Mouse (Mus musculus) liver, embryonic 13.5 days (tissue): ENCODE data around the gene Spon1. TPM values are rescaled to one million over a fixed set of nuclear protein-coding genes. Genes with fewer than 3 reads are reported as not detected.

Experiments
- ATAC-seq: fragments of 200-750 bp; cut with Nextera tagmentation; 2 replicates; pipeline ENCODE4 v1.8.0; 2017; ENCODE audit warnings: low read depth, mild to moderate bottlenecking, moderate number of reproducible peaks, moderate library complexity
- DNase-seq: peaks from one replicate; pipeline ENCODE4 v3.0.0; 2022
- H3K27ac ChIP-seq: fragments of 300-500 bp; sonication (generic); 2 replicates; pipeline ENCODE4 v1.5.1; 2015; ENCODE audit warnings: moderate library complexity, mild to moderate bottlenecking, inconsistent platforms
- H3K27me3 ChIP-seq: fragments of 300-500 bp; sonication (generic); 2 replicates; pipeline ENCODE4 v1.6.1; 2015; ENCODE audit warnings: mild to moderate bottlenecking, inconsistent platforms
- H3K36me3 ChIP-seq: fragments of 300-500 bp; sonication (generic); 2 replicates; pipeline ENCODE4 v1.6.1; 2015; ENCODE audit warnings: mild to moderate bottlenecking, inconsistent platforms
- H3K4me1 ChIP-seq: fragments of 300-500 bp; sonication (generic); replicated peaks from 2 replicates; pipeline ENCODE4 v1.6.1; 2015; ENCODE audit warnings: inconsistent platforms
- H3K4me2 ChIP-seq: fragments of 300-500 bp; sonication (generic); 2 replicates; pipeline ENCODE4 v1.6.1; 2015; ENCODE audit warnings: inconsistent platforms, mild to moderate bottlenecking, moderate library complexity
- H3K4me3 ChIP-seq: fragments of 300-500 bp; sonication (generic); replicated peaks from 2 replicates; pipeline ENCODE4 v1.5.1; 2015; ENCODE audit warnings: mild to moderate bottlenecking, inconsistent platforms
- H3K9ac ChIP-seq: fragments of 300-500 bp; sonication (generic); 2 replicates; pipeline ENCODE4 v1.6.1; 2015; ENCODE audit warnings: mild to moderate bottlenecking, inconsistent platforms
- H3K9me3 ChIP-seq: fragments of 300-500 bp; sonication (generic); replicated peaks from 2 replicates; pipeline ENCODE4 v1.6.1; 2016; ENCODE audit warnings: inconsistent platforms
- WGBS: fragments of 180-500 bp; shearing (Covaris S2); methylation state at CpG from one replicate; pipeline ENCODE4 v1.1.7; 2015; ENCODE audit not compliant: insufficient replicate concordance; 5-methylcytosine and 5-hydroxymethylcytosine counted together
- polyA plus RNA-seq: library from polyadenylated mRNA; unstranded; fragments of >200 nt; fragmentation: Nextera tagmentation; extraction: Ambion mirVana; gene quantifications from 2 replicates; pipeline ENCODE4 v1.2.1, GENCODE M21; 2015

Gene Spon1
- polyA plus RNA-seq, 1 experiment from 2014 or later: 0.95 TPM

GRCm38 (mm10) chr7:114011726-114012443, 246.1 kb downstream of the Spon1 start:
- H3K36me3 ChIP-seq: no peaks in the 10 kb centered on the region
- ATAC-seq: no peak
- H3K4me3 ChIP-seq: no peak overlapping the region
- H3K9me3 ChIP-seq: no peaks in the 10 kb centered on the region
- DNase-seq: no peak
- H3K9ac ChIP-seq: no peak overlapping the region
- no peak overlapping the region for H3K27ac ChIP-seq
- H3K4me1 ChIP-seq: no peaks in the 10 kb centered on the region
- no peak overlapping the region for H3K4me2 ChIP-seq
- 36% methylated on average over 9 of the region's 9 CpGs for WGBS
- no peaks in the 10 kb centered on the region for H3K27me3 ChIP-seq

GRCm38 (mm10) chr7:114016001-114016949, 250.5 kb downstream of the Spon1 start:
- H3K27ac ChIP-seq: no peak overlapping the region
- ATAC-seq (0 out of 2 replicates have a peak, but pooled peaks have one; percentile 15), DNase-seq (no peak)
- H3K4me1 ChIP-seq: 0 out of 2 replicates have a peak, but pooled peaks cover 2% of the 10 kb centered on the region
- no peaks in the 10 kb centered on the region for H3K9me3 ChIP-seq
- H3K4me3 ChIP-seq: no peak overlapping the region
- H3K9ac ChIP-seq: no peak overlapping the region
- no peaks in the 10 kb centered on the region for H3K27me3 ChIP-seq
- WGBS: 56% methylated on average over 8 of the region's 8 CpGs
- H3K36me3 ChIP-seq: no peaks in the 10 kb centered on the region
- H3K4me2 ChIP-seq: no peak overlapping the region

- Histone ChIP-seq H3K9me3 (no peaks in the 10 kb centered on the region), H3K4me3 (no peak overlapping the region), H3K4me2 (no peak overlapping the region), H3K27me3 (no peaks in the 10 kb centered on the region), H3K4me1 (0 out of 2 replicates have a peak, but pooled peaks cover 2% of the 10 kb centered on the region), H3K27ac (no peak overlapping the region), H3K9ac (no peak overlapping the region), H3K36me3 (no peaks in the 10 kb centered on the region)
- 69% methylated on average over 3 of the region's 3 CpGs for WGBS
- ATAC-seq (no peak), DNase-seq (no peak)
Measured at GRCm38 (mm10) chr7:114018861-114019260, 253.1 kb downstream of the Spon1 start.

GRCm38 (mm10) chr7:114020057-114020703, 254.4 kb downstream of the Spon1 start:
- H3K27me3 ChIP-seq: no peaks in the 10 kb centered on the region
- DNase-seq (no peak), ATAC-seq (no peak)
- 7% methylated on average over 11 of the region's 11 CpGs for WGBS
- no peaks in the 10 kb centered on the region for H3K9me3 ChIP-seq
- H3K4me3 ChIP-seq: peak overlapping the region; percentile 58
- no peak overlapping the region for H3K27ac ChIP-seq
- H3K36me3 ChIP-seq: no peaks in the 10 kb centered on the region
- H3K4me2 ChIP-seq: peak overlapping the region; percentile 67
- 0 out of 2 replicates have a peak, but pooled peaks cover 2% of the 10 kb centered on the region for H3K4me1 ChIP-seq
- peak overlapping the region; percentile 65; the same call in 1 of the 2 replicates for H3K9ac ChIP-seq

- H3K36me3 ChIP-seq: no peaks in the 10 kb centered on the region
- H3K9me3 ChIP-seq: no peaks in the 10 kb centered on the region
- WGBS: under 1% methylated on average over 11 of the region's 11 CpGs
- H3K4me3 ChIP-seq: peak overlapping the region; percentile 58
- DNase-seq (peak; percentile 36), ATAC-seq (peak; percentile 51; the same call in 1 of the 2 replicates)
- H3K4me2 ChIP-seq: peak overlapping the region; percentile 67
- no peak overlapping the region for H3K27ac ChIP-seq
- no peaks in the 10 kb centered on the region for H3K27me3 ChIP-seq
- H3K9ac ChIP-seq: peak overlapping the region; percentile 65; the same call in 1 of the 2 replicates
- 0 out of 2 replicates have a peak, but pooled peaks cover 2% of the 10 kb centered on the region for H3K4me1 ChIP-seq
Measured at GRCm38 (mm10) chr7:114020704-114021093, 254.9 kb downstream of the Spon1 start.

- Histone ChIP-seq H3K4me3 (no peak overlapping the region), H3K4me2 (no peak overlapping the region), H3K36me3 (no peaks in the 10 kb centered on the region), H3K9me3 (no peaks in the 10 kb centered on the region), H3K27ac (no peak overlapping the region), H3K9ac (no peak overlapping the region), H3K4me1 (no peaks in the 10 kb centered on the region), H3K27me3 (no peaks in the 10 kb centered on the region)
- DNase-seq: no peak
- no peak for ATAC-seq
- 64% methylated on average over 8 of the region's 8 CpGs for WGBS
Measured at GRCm38 (mm10) chr7:114026923-114027322, 261.1 kb downstream of the Spon1 start.

GRCm38 (mm10) chr7:114027406-114027805, 261.6 kb downstream of the Spon1 start:
- H3K9ac ChIP-seq: no peak overlapping the region
- H3K4me1 ChIP-seq: no peaks in the 10 kb centered on the region

GRCm38 (mm10) chr7:114028828-114029227, 263.0 kb downstream of the Spon1 start:
- Histone ChIP-seq H3K27ac (no peak overlapping the region), H3K4me2 (no peak overlapping the region), H3K9me3 (no peaks in the 10 kb centered on the region), H3K27me3 (no peaks in the 10 kb centered on the region), H3K4me3 (no peak overlapping the region), H3K36me3 (no peaks in the 10 kb centered on the region), H3K9ac (no peak overlapping the region), H3K4me1 (no peaks in the 10 kb centered on the region)
- ATAC-seq (no peak), DNase-seq (no peak)
- WGBS: 62% methylated on average over 5 of the region's 5 CpGs

More at GRCm38 (mm10) chr7:114027406-114027805, 261.6 kb downstream of the Spon1 start:
- no peaks in the 10 kb centered on the region for H3K27me3 ChIP-seq
- no peaks in the 10 kb centered on the region for H3K36me3 ChIP-seq
- no peak overlapping the region for H3K4me2 ChIP-seq
- no peaks in the 10 kb centered on the region for H3K9me3 ChIP-seq
- no peak for ATAC-seq
- DNase-seq: no peak
- no peak overlapping the region for H3K4me3 ChIP-seq
- no peak overlapping the region for H3K27ac ChIP-seq
- 64% methylated on average over 3 of the region's 3 CpGs for WGBS

GRCm38 (mm10) chr7:114029596-114029995, 263.8 kb downstream of the Spon1 start:
- ATAC-seq: no peak
- DNase-seq: no peak
- no peak overlapping the region for H3K4me2 ChIP-seq
- H3K36me3 ChIP-seq: no peaks in the 10 kb centered on the region
- H3K27me3 ChIP-seq: no peaks in the 10 kb centered on the region
- 62% methylated on average over 6 of the region's 6 CpGs for WGBS
- no peaks in the 10 kb centered on the region for H3K9me3 ChIP-seq
- no peaks in the 10 kb centered on the region for H3K4me1 ChIP-seq
- H3K9ac ChIP-seq: no peak overlapping the region
- no peak overlapping the region for H3K4me3 ChIP-seq
- H3K27ac ChIP-seq: no peak overlapping the region

GRCm38 (mm10) chr7:114037237-114037636, 271.4 kb downstream of the Spon1 start:
- H3K27ac ChIP-seq: no peak overlapping the region
- no peak for ATAC-seq
- H3K4me1 ChIP-seq: no peaks in the 10 kb centered on the region
- WGBS: 69% methylated on average over 4 of the region's 4 CpGs
- no peak for DNase-seq
- H3K9ac ChIP-seq: no peak overlapping the region
- no peak overlapping the region for H3K4me3 ChIP-seq
- no peaks in the 10 kb centered on the region for H3K36me3 ChIP-seq
- H3K27me3 ChIP-seq: no peaks in the 10 kb centered on the region
- no peak overlapping the region for H3K4me2 ChIP-seq
- no peaks in the 10 kb centered on the region for H3K9me3 ChIP-seq

GRCm38 (mm10) chr7:114041349-114041748, 275.6 kb downstream of the Spon1 start:
- no peaks in the 10 kb centered on the region for H3K27me3 ChIP-seq
- ATAC-seq: no peak
- no peak overlapping the region for H3K4me2 ChIP-seq
- H3K4me1 ChIP-seq: peaks cover 19% of the 10 kb centered on the region
- no peak overlapping the region for H3K9ac ChIP-seq
- DNase-seq: no peak
- H3K4me3 ChIP-seq: no peak overlapping the region
- WGBS: 69% methylated on average over 4 of the region's 4 CpGs
- no peaks in the 10 kb centered on the region for H3K9me3 ChIP-seq
- H3K27ac ChIP-seq: no peak overlapping the region
- H3K36me3 ChIP-seq: 0 out of 2 replicates have a peak, but pooled peaks cover 3% of the 10 kb centered on the region
